Mouse (Mus musculus): Measurements from ENCODE around the gene Banf2. TPM values are rescaled to one million over a fixed set of nuclear protein-coding genes. Genes with fewer than 3 reads are reported as not detected.

Gene Banf2
- polyA plus RNA-seq, 1 experiment from 2014 or later: not detected

DNA sequence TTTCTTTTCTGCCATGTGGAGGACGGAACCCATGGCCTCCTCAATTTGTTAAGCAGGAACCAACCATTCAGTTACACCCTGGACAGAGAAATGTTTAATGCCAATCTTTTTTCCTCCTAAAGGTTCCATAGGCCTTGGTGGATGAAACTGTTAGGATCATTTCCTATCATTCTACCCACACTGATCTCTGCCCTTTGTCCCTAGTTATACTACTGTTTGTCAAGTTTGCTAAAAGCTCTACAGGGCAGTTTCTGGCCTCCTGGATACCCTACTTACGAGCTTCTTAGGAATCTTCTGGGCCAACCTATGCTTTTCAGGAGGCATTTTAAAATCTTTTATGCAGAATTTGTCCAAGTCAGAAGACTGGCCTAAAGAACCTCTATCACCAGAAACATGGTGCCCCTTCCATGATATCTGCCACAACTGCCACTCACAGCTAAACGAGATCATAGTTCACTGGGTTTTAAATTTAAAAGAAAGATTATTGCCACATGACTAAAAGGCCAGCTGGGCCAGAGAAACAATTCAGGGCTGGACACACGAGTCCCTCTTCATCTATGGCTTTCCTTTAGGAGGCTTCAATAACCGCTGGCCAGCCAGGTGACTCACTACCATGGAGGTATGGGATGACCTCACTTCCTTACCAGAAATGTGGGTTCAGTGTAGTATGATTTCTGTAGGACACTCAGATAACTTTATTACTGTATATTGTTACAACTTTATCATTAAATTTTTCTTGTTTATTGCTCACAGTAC lies 30.5 kb upstream of the Banf2 start:
- Histone ChIP-seq H3K9me3 (ENCODE audit: control insufficient read depth, low read length) (no peaks in the 10 kb centered on the region), H3K27ac (replicated peaks in 1 of 2; ENCODE audit: control insufficient read depth in 1 of 2, insufficient read depth in 1 of 2, low read depth in 2 of 2, low read length in 2 of 2) (no peak overlapping the region), H3K36me3 (ENCODE audit: control insufficient read depth, insufficient read depth, low read length) (peaks cover 10% of the 10 kb centered on the region; the same call in 1 of the 2 replicates), H3K4me1 (ENCODE audit: control insufficient read depth in 2 of 2, insufficient read depth in 2 of 2, low read length in 2 of 2) (peaks cover 10 to 48% of the 10 kb centered on the region in 2 experiments), H3K4me2 (ENCODE audit: low read length) (no peak overlapping the region), H3K9ac (ENCODE audit: low read length) (no peak overlapping the region), H3K27me3 (ENCODE audit: control insufficient read depth, insufficient read depth, low read length) (no peaks in the 10 kb centered on the region), H3K4me3 (ENCODE audit: control insufficient read depth in 1 of 2, insufficient read depth in 1 of 2, low read depth in 1 of 2, low read length in 2 of 2) (no peak overlapping the region)
- 82% methylated on average over 5 of the region's 5 CpGs for WGBS
- no peak for ATAC-seq (ENCODE audit: insufficient number of reproducible peaks, insufficient read depth, low FRiP score, low read depth)

DNA sequence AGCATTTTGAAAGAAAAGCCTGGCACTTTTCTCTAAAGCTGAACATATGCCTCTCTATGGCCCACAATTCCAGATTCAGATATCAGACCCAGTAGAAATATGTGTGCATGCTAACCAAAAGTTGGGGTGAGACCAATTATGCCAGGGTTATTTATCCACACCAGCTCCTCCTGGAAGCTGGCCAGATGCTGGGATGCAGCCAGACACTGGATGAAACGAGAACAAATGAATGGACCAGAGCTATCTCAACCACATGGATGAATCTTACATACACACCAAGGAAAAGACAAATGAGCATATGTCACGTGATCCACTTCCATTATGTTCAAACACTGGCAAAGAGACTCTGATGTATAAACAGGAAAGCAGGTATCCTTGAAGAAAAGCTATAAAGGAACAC lies 29.3 kb upstream of the Banf2 start:
- H3K4me1 ChIP-seq (ENCODE audit: control insufficient read depth in 2 of 2, insufficient read depth in 2 of 2, low read length in 2 of 2): peaks cover 10 to 52% of the 10 kb centered on the region in 2 experiments
- H3K9ac ChIP-seq (ENCODE audit: low read length): no peak overlapping the region
- H3K4me2 ChIP-seq (ENCODE audit: low read length): no peak overlapping the region
- ATAC-seq (ENCODE audit: insufficient number of reproducible peaks, insufficient read depth, low FRiP score, low read depth): no peak
- H3K27ac ChIP-seq (replicated peaks in 1 of 2; ENCODE audit: control insufficient read depth in 1 of 2, insufficient read depth in 1 of 2, low read depth in 2 of 2, low read length in 2 of 2): no peak overlapping the region
- no peaks in the 10 kb centered on the region for H3K9me3 ChIP-seq (ENCODE audit: control insufficient read depth, low read length)
- H3K27me3 ChIP-seq (ENCODE audit: control insufficient read depth, insufficient read depth, low read length): no peaks in the 10 kb centered on the region
- H3K4me3 ChIP-seq (ENCODE audit: control insufficient read depth in 1 of 2, insufficient read depth in 1 of 2, low read depth in 1 of 2, low read length in 2 of 2): no peak overlapping the region
- WGBS: 41% methylated on average over 2 of the region's 2 CpGs
- H3K36me3 ChIP-seq (ENCODE audit: control insufficient read depth, insufficient read depth, low read length): peaks cover 13% of the 10 kb centered on the region

DNA sequence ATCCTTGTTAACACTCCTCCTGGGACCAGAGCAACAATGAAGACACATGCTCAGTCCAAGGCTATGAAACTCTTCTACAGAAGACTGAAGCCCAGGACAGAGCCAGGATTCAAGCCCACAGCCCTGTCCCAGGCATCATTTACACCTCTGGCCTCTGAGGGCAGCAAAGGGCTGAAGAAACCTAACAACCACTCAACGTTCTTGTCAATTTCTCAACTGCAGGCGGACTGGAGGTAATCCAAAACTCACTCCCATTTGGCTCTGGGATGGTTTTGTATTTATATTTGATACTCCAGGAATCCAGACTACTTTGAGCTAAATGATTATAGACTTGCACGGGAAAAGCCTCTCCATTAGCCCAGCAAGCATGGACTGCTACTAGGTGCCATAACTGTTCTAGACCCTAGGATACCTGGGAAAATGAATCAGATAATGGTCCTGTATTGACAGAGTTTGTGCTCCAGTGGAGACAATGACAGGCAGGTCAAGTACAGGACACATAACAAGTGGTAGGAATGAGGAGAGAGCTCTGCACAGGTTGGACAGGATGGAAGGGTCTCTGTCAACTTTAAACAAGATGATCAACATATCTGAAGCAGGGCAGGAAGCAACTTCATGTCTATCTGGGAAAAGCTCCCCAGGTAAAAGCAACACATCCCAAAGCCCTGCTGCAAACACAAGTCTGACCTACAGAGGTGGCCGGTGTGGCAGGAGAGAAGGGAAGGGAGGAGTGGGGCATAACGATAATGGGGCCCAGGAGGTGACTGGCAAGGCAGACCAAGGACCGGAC lies 27.5 kb upstream of the Banf2 start:
- H3K9ac ChIP-seq (ENCODE audit: low read length): no peak overlapping the region
- H3K4me1 ChIP-seq (ENCODE audit: control insufficient read depth in 2 of 2, insufficient read depth in 2 of 2, low read length in 2 of 2): peaks cover 13 to 59% of the 10 kb centered on the region in 2 experiments
- H3K9me3 ChIP-seq (ENCODE audit: control insufficient read depth, low read length): no peaks in the 10 kb centered on the region
- no peak overlapping the region for H3K4me3 ChIP-seq (ENCODE audit: control insufficient read depth in 1 of 2, insufficient read depth in 1 of 2, low read depth in 1 of 2, low read length in 2 of 2)
- H3K27ac ChIP-seq (replicated peaks in 1 of 2; ENCODE audit: control insufficient read depth in 1 of 2, insufficient read depth in 1 of 2, low read depth in 2 of 2, low read length in 2 of 2): peak overlapping the region; percentile 10 to 26; a peak in 2 of 4 replicates
- H3K27me3 ChIP-seq (ENCODE audit: control insufficient read depth, insufficient read depth, low read length): no peaks in the 10 kb centered on the region
- peak overlapping the region; percentile 33 for H3K4me2 ChIP-seq (ENCODE audit: low read length)
- WGBS: 45% methylated on average over 6 of the region's 6 CpGs
- no peak for ATAC-seq (ENCODE audit: insufficient number of reproducible peaks, insufficient read depth, low FRiP score, low read depth)
- H3K36me3 ChIP-seq (ENCODE audit: control insufficient read depth, insufficient read depth, low read length): peaks cover 17% of the 10 kb centered on the region

DNA sequence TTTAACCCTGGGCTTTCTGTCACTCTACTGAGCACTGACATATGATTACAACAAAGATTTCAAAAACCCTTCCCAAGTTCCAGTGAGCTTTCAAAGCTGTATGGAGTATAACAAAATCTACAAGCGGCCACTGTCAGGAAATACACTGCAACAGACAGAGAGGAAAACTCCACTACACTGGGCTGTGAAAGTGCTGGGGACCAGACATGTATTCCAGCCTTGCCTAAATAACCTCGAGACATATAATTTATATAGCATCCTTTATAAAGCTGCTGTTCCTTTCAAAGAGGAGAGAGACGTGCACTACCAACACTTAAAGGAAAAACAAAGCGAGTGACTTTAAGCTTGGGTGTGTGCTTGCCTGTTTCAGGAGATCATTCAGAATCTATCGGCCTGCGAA lies 26.2 kb upstream of the Banf2 start:
- Histone ChIP-seq H3K4me3 (ENCODE audit: control insufficient read depth in 1 of 2, insufficient read depth in 1 of 2, low read depth in 1 of 2, low read length in 2 of 2) (no peak overlapping the region), H3K9ac (ENCODE audit: low read length) (no peak overlapping the region), H3K27me3 (ENCODE audit: control insufficient read depth, insufficient read depth, low read length) (no peaks in the 10 kb centered on the region), H3K9me3 (ENCODE audit: control insufficient read depth, low read length) (no peaks in the 10 kb centered on the region), H3K4me1 (ENCODE audit: control insufficient read depth in 2 of 2, insufficient read depth in 2 of 2, low read length in 2 of 2) (peaks cover 13 to 59% of the 10 kb centered on the region in 2 experiments), H3K36me3 (ENCODE audit: control insufficient read depth, insufficient read depth, low read length) (peaks cover 17% of the 10 kb centered on the region), H3K27ac (replicated peaks in 1 of 2; ENCODE audit: control insufficient read depth in 1 of 2, insufficient read depth in 1 of 2, low read depth in 2 of 2, low read length in 2 of 2) (no peak overlapping the region), H3K4me2 (ENCODE audit: low read length) (no peak overlapping the region)
- no peak for ATAC-seq (ENCODE audit: insufficient number of reproducible peaks, insufficient read depth, low FRiP score, low read depth)
- 90% methylated on average over 6 of the region's 6 CpGs for WGBS

DNA sequence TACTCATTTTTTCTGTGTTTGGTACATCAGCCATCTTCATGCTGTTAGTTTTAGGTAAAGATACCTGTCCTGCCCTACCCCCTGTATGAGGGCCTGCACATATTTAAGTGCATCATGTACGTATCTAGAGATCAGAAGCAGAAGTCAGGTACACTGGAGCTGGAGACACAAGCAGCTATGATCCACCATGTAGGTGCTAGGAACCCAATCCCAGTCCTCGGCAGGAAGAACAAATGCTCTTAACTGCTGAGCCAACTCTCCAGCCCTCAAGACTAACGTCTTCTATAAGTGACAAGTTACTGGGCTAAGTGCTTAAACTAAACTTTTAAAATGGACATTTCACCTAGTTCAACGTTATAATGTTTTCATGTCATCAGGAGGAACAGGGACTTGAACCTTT lies 25.6 kb upstream of the Banf2 start:
- WGBS: 86% methylated on average over 4 of the region's 4 CpGs
- ATAC-seq (ENCODE audit: insufficient number of reproducible peaks, insufficient read depth, low FRiP score, low read depth): no peak
- H3K4me1 ChIP-seq (ENCODE audit: control insufficient read depth in 2 of 2, insufficient read depth in 2 of 2, low read length in 2 of 2): peaks cover 13 to 59% of the 10 kb centered on the region in 2 experiments

DNA sequence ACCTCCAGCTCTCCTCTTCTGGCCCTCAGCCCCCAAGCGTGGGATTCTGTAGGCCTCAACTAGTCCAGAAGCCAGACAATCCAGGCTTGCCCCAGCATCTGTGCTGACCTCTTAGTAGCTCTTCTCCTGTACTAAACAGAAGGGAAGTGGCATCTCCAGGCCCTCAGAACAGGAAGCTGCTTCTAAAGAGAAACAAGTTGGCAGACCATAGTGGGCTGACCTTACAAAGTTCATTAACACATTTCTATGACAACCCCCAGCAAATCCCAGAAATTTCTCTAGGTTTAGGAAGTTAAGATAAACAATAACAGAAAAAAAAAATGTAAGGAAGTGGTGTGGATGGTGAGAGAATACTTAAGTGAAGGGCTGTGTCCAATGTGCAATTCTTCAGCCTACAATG lies 23.8 kb upstream of the Banf2 start:
- peak overlapping the region; percentile 99 for H3K9ac ChIP-seq (ENCODE audit: low read length)

More for the DNA sequence above, 25.6 kb upstream of the Banf2 start:
- peaks cover 17% of the 10 kb centered on the region for H3K36me3 ChIP-seq (ENCODE audit: control insufficient read depth, insufficient read depth, low read length)
- H3K4me2 ChIP-seq (ENCODE audit: low read length): no peak overlapping the region
- H3K9ac ChIP-seq (ENCODE audit: low read length): no peak overlapping the region
- H3K4me3 ChIP-seq (ENCODE audit: control insufficient read depth in 1 of 2, insufficient read depth in 1 of 2, low read depth in 1 of 2, low read length in 2 of 2): no peak overlapping the region
- no peaks in the 10 kb centered on the region for H3K9me3 ChIP-seq (ENCODE audit: control insufficient read depth, low read length)
- no peak overlapping the region for H3K27ac ChIP-seq (replicated peaks in 1 of 2; ENCODE audit: control insufficient read depth in 1 of 2, insufficient read depth in 1 of 2, low read depth in 2 of 2, low read length in 2 of 2)
- H3K27me3 ChIP-seq (ENCODE audit: control insufficient read depth, insufficient read depth, low read length): no peaks in the 10 kb centered on the region

DNA sequence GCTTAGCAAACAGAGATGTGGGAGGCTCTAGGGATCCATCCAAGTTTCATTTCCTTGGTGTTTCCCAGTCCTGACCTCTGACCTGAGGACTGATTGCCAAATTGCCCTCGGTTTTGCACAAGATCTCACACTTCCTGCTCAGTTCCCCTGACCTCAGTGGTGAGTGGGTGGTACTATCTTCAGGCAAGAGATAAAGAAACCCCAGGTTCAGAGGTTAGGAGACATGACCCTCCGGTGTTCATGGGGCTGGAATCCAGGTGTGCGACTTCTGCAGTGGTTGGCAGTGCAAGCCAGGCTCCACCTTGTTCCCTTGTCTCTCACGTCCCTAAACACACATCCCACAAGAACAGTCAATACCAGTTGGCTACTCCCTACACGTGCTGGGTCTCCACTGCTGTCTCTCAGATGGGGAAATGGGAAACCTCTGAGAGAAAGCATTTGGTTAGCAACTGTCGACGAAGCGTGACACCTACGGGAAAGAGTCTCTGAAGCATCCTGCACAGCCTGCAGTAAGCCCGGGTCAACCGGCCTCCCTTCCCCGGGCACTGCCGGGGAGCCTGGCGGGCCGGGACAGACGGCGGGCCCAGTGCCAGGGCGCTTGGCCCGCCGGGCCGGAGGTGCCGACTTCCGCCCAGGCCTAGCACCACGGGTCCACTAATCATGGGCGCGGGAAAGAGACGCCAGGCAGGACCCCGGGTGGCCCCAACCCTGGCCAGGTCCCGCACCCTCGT lies 23.1 kb upstream of the Banf2 start:
- ATAC-seq (ENCODE audit: insufficient number of reproducible peaks, insufficient read depth, low FRiP score, low read depth): no peak; the same call in 1 of the 2 replicates
- Histone ChIP-seq H3K36me3 (ENCODE audit: control insufficient read depth, insufficient read depth, low read length) (peaks cover 13% of the 10 kb centered on the region), H3K4me1 (ENCODE audit: control insufficient read depth in 2 of 2, insufficient read depth in 2 of 2, low read length in 2 of 2) (peaks cover 13 to 39% of the 10 kb centered on the region in 2 experiments), H3K27me3 (ENCODE audit: control insufficient read depth, insufficient read depth, low read length) (no peaks in the 10 kb centered on the region), H3K4me2 (ENCODE audit: low read length) (peak overlapping the region; percentile 63), H3K9me3 (ENCODE audit: control insufficient read depth, low read length) (no peaks in the 10 kb centered on the region), H3K4me3 (ENCODE audit: control insufficient read depth in 1 of 2, insufficient read depth in 1 of 2, low read depth in 1 of 2, low read length in 2 of 2) (peak overlapping the region; percentile 96 to 98), H3K27ac (replicated peaks in 1 of 2; ENCODE audit: control insufficient read depth in 1 of 2, insufficient read depth in 1 of 2, low read depth in 2 of 2, low read length in 2 of 2) (peak overlapping the region; percentile 95 to 97), H3K9ac (ENCODE audit: low read length) (peak overlapping the region; percentile 99)
- 1% methylated on average over 28 of the region's 30 CpGs for WGBS

More for the DNA sequence above, 23.8 kb upstream of the Banf2 start:
- no peak for ATAC-seq (ENCODE audit: insufficient number of reproducible peaks, insufficient read depth, low FRiP score, low read depth)
- Histone ChIP-seq H3K27me3 (ENCODE audit: control insufficient read depth, insufficient read depth, low read length) (no peaks in the 10 kb centered on the region), H3K27ac (replicated peaks in 1 of 2; ENCODE audit: control insufficient read depth in 1 of 2, insufficient read depth in 1 of 2, low read depth in 2 of 2, low read length in 2 of 2) (peak overlapping the region in 1 of 2 experiments; percentile 97; a peak in 2 of 4 replicates), H3K4me1 (ENCODE audit: control insufficient read depth in 2 of 2, insufficient read depth in 2 of 2, low read length in 2 of 2) (peaks cover 13 to 46% of the 10 kb centered on the region in 2 experiments), H3K4me3 (ENCODE audit: control insufficient read depth in 1 of 2, insufficient read depth in 1 of 2, low read depth in 1 of 2, low read length in 2 of 2) (peak overlapping the region in 1 of 2 experiments; percentile 96; a peak in 2 of 4 replicates), H3K4me2 (ENCODE audit: low read length) (peak overlapping the region; percentile 63), H3K9me3 (ENCODE audit: control insufficient read depth, low read length) (no peaks in the 10 kb centered on the region), H3K36me3 (ENCODE audit: control insufficient read depth, insufficient read depth, low read length) (peaks cover 13% of the 10 kb centered on the region)
- WGBS: 77% methylated on average over 1 of the region's 1 CpGs
